Mouse (Mus musculus): Measurements from ENCODE around the gene Dstn. TPM values are rescaled to one million over a fixed set of nuclear protein-coding genes. Genes with fewer than 3 reads are reported as not detected.
A peak's percentile ranks its signal among the peaks of the same experiment; 100 is the strongest.

Gene Dstn
- polyA plus RNA-seq, 1 experiment from 2014 or later = 513 TPM

DNA sequence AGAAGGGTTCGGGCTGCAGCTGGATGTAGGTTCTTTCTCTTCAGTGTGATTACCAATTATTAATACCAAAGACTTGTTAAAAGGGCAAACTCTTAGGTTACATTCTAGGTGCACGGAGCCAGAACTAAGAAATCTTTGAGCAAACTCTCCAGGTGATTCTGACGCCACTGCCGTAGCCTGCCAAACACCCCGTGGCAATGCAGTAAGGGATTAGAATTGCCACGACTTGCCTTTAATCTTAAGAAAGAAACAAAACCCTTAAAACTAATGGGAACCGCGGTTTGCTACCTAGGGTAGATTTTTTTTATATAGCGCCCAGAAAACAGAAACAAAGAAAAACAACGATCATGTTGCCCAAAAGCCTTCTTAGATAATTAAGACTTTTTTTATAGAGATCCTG is 899 bp upstream of the Dstn start:
- Histone ChIP-seq H3K4me3 (replicated peaks; ENCODE audit: low read depth, low read length) (peak overlapping the region; percentile 85), H3K4me2 (ENCODE audit: low read length) (peak overlapping the region; percentile 76), H3K27ac (peak overlapping the region; percentile 98), H3K27me3 (ENCODE audit: insufficient read depth, low read length) (no peaks in the 10 kb centered on the region), H3K4me1 (replicated peaks; ENCODE audit: insufficient read depth, low read length) (0 out of 2 replicates have a peak, but pooled peaks cover 6% of the 10 kb centered on the region), H3K9me3 (replicated peaks; ENCODE audit: low read length) (no peaks in the 10 kb centered on the region), H3K9ac (ENCODE audit: low read depth, low read length) (peak overlapping the region; percentile 92), H3K36me3 (ENCODE audit: insufficient read depth, low read length) (no peaks in the 10 kb centered on the region)
- 3% methylated on average over 10 of the region's 10 CpGs for WGBS
- peak; percentile 27 for DNase-seq (ENCODE audit: low spot score)
- ATAC-seq (replicated peaks; ENCODE audit: low FRiP score, low read depth) = no peak
- no peak for TF ChIP-seq CTCF (IDR thresholded peaks at IDR 0.05; ENCODE audit: low read depth)

GRCm38 (mm10) chr2:143915600-143916135 is 548 bp downstream of the Dstn start:
- H3K4me3 ChIP-seq (replicated peaks; ENCODE audit: low read depth, low read length) = peak overlapping the region; percentile 85
- DNase-seq (ENCODE audit: low spot score) = peak; percentile 78
- 0 out of 2 replicates have a peak, but pooled peaks have one; percentile 0 for ATAC-seq (replicated peaks; ENCODE audit: low FRiP score, low read depth)
- no peaks in the 10 kb centered on the region for H3K9me3 ChIP-seq (replicated peaks; ENCODE audit: low read length)
- TF ChIP-seq CTCF (IDR thresholded peaks at IDR 0.05; ENCODE audit: low read depth) = no peak
- WGBS = under 1% methylated on average over 32 of the region's 32 CpGs
- H3K4me1 ChIP-seq (replicated peaks; ENCODE audit: insufficient read depth, low read length) = 0 out of 2 replicates have a peak, but pooled peaks cover 8% of the 10 kb centered on the region
- H3K9ac ChIP-seq (ENCODE audit: low read depth, low read length) = peak overlapping the region; percentile 92
- H3K27ac ChIP-seq = peak overlapping the region; percentile 98
- peak overlapping the region; percentile 76 for H3K4me2 ChIP-seq (ENCODE audit: low read length)
- H3K36me3 ChIP-seq (ENCODE audit: insufficient read depth, low read length) = no peaks in the 10 kb centered on the region
- no peaks in the 10 kb centered on the region for H3K27me3 ChIP-seq (ENCODE audit: insufficient read depth, low read length)

- ATAC-seq (replicated peaks; ENCODE audit: low FRiP score, low read depth) = no peak
- peak overlapping the region; percentile 98 for H3K27ac ChIP-seq
- no peaks in the 10 kb centered on the region for H3K36me3 ChIP-seq (ENCODE audit: insufficient read depth, low read length)
- WGBS = 6% methylated on average over 5 of the region's 5 CpGs
- H3K4me2 ChIP-seq (ENCODE audit: low read length) = peak overlapping the region; percentile 76
- DNase-seq (ENCODE audit: low spot score) = peak; percentile 29
- TF ChIP-seq CTCF (IDR thresholded peaks at IDR 0.05; ENCODE audit: low read depth) = no peak
- H3K9ac ChIP-seq (ENCODE audit: low read depth, low read length) = peak overlapping the region; percentile 92
- 0 out of 2 replicates have a peak, but pooled peaks cover 8% of the 10 kb centered on the region for H3K4me1 ChIP-seq (replicated peaks; ENCODE audit: insufficient read depth, low read length)
- H3K9me3 ChIP-seq (replicated peaks; ENCODE audit: low read length) = no peaks in the 10 kb centered on the region
- peak overlapping the region; percentile 85 for H3K4me3 ChIP-seq (replicated peaks; ENCODE audit: low read depth, low read length)
- no peaks in the 10 kb centered on the region for H3K27me3 ChIP-seq (ENCODE audit: insufficient read depth, low read length)
Observed at GRCm38 (mm10) chr2:143916229-143916628, 1.1 kb downstream of the Dstn start.

DNA sequence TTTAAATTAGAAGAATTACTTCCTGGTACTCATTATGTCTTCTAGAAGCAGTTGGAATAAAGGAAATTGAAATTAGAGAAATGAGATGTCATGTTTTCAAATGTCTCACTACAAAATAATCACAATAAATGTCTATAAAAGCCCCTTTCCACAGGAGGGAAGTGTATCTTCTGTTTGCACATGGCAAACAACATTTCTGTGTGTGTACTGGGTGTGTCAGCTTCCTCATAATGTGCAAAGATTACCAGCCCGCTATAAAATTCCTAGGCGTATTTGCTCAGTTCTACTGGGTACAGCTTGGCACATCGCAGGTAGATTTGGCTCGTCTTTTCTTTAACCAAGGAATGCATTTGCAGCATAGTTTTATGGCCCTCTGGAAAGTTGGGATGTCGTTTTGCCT is 2.5 kb downstream of the Dstn start:
- H3K27ac ChIP-seq = no peak overlapping the region
- no peaks in the 10 kb centered on the region for H3K9me3 ChIP-seq (replicated peaks; ENCODE audit: low read length)
- no peak for DNase-seq (ENCODE audit: low spot score)
- no peak for TF ChIP-seq CTCF (IDR thresholded peaks at IDR 0.05; ENCODE audit: low read depth)
- no peaks in the 10 kb centered on the region for H3K27me3 ChIP-seq (ENCODE audit: insufficient read depth, low read length)
- H3K9ac ChIP-seq (ENCODE audit: low read depth, low read length) = no peak overlapping the region
- no peak for ATAC-seq (replicated peaks; ENCODE audit: low FRiP score, low read depth)
- H3K4me2 ChIP-seq (ENCODE audit: low read length) = peak overlapping the region; percentile 76
- H3K4me3 ChIP-seq (replicated peaks; ENCODE audit: low read depth, low read length) = no peak overlapping the region
- WGBS = 51% methylated on average over 5 of the region's 5 CpGs
- H3K36me3 ChIP-seq (ENCODE audit: insufficient read depth, low read length) = no peaks in the 10 kb centered on the region
- H3K4me1 ChIP-seq (replicated peaks; ENCODE audit: insufficient read depth, low read length) = 0 out of 2 replicates have a peak, but pooled peaks cover 8% of the 10 kb centered on the region

DNA sequence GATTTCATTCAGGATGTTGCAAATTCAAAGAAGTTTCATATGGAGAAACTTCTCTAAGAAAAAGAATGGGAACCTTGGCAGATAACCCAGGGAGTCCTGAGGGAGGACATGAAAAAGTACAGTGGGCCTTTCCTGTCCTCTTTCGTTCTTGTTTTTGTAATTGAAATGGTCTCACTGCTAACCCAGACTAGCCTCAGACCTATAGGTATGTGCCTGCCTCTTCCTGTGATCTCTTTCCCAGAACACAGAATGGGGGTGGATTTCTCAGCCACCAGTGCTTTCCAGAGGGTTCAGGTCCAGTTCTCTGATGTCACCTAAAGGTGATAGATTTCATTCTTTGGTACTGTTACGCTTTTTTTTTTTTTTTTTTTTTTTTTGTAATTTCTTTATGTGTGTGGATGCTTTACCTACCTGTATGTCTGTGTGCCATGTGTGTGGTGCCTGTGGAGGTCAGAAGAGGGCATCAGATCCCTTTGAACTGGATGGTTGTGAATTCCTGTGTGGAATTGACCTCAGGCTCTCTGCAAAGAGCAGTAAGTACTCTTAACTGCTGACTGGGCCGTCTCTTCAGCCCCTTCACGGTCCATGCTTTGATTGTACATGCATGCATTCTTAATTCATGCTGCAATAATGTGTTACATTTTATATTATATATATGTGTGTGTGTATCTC is 3.8 kb downstream of the Dstn start:
- peak; percentile 30; the same call in 1 of the 2 replicates for TF ChIP-seq CTCF (IDR thresholded peaks at IDR 0.05; ENCODE audit: low read depth)
- ATAC-seq (replicated peaks; ENCODE audit: low FRiP score, low read depth) (no peak), DNase-seq (ENCODE audit: low spot score) (no peak)
- Histone ChIP-seq H3K9ac (ENCODE audit: low read depth, low read length) (no peak overlapping the region), H3K4me3 (replicated peaks; ENCODE audit: low read depth, low read length) (no peak overlapping the region), H3K36me3 (ENCODE audit: insufficient read depth, low read length) (no peaks in the 10 kb centered on the region), H3K9me3 (replicated peaks; ENCODE audit: low read length) (no peaks in the 10 kb centered on the region), H3K27ac (no peak overlapping the region), H3K4me1 (replicated peaks; ENCODE audit: insufficient read depth, low read length) (0 out of 2 replicates have a peak, but pooled peaks cover 8% of the 10 kb centered on the region), H3K27me3 (ENCODE audit: insufficient read depth, low read length) (no peaks in the 10 kb centered on the region), H3K4me2 (ENCODE audit: low read length) (no peak overlapping the region)
- WGBS = 31% methylated on average over 4 of the region's 4 CpGs

- Histone ChIP-seq H3K36me3 (ENCODE audit: insufficient read depth, low read length) (no peaks in the 10 kb centered on the region), H3K9me3 (replicated peaks; ENCODE audit: low read length) (no peaks in the 10 kb centered on the region), H3K4me1 (replicated peaks; ENCODE audit: insufficient read depth, low read length) (0 out of 2 replicates have a peak, but pooled peaks cover 3% of the 10 kb centered on the region), H3K27ac (no peak overlapping the region), H3K9ac (ENCODE audit: low read depth, low read length) (no peak overlapping the region), H3K4me3 (replicated peaks; ENCODE audit: low read depth, low read length) (no peak overlapping the region), H3K4me2 (ENCODE audit: low read length) (no peak overlapping the region), H3K27me3 (ENCODE audit: insufficient read depth, low read length) (no peaks in the 10 kb centered on the region)
- TF ChIP-seq CTCF (IDR thresholded peaks at IDR 0.05; ENCODE audit: low read depth) = no peak
- 30% methylated on average over 7 of the region's 7 CpGs for WGBS
- DNase-seq (ENCODE audit: low spot score) = no peak
- no peak for ATAC-seq (replicated peaks; ENCODE audit: low FRiP score, low read depth)
Observed at GRCm38 (mm10) chr2:143924085-143924484, 9.0 kb downstream of the Dstn start.
